Mouse (Mus musculus) small intestine, adult 2 months (tissue): ENCODE results near the gene Thbs4.

Experiments
- CTCF ChIP-seq: fragments of 200-500 bp; IDR thresholded peaks from 2 replicates; pipeline ENCODE4 v1.5.1; 2012; ENCODE audit warnings: low read depth, mild to moderate bottlenecking, control low read depth, inconsistent platforms, low read length, moderate library complexity, mixed read lengths; ENCODE audit not compliant: insufficient replicate concordance, insufficient read length; ENCODE audit errors: extremely low read depth
- POLR2A ChIP-seq: fragments of 200-500 bp; IDR thresholded peaks from 2 replicates; pipeline ENCODE4 v1.6.1; 2012; ENCODE audit warnings: low read depth, mild to moderate bottlenecking, control low read depth, inconsistent platforms, low read length, moderate library complexity

- TF ChIP-seq CTCF, result no peak
- no peak for TF ChIP-seq POLR2A
Observed at GRCm38 (mm10) chr13:92739858-92740257, 54.8 kb downstream of the Thbs4 start.
